In genomic region chr13:79037883-79038282, GRCm38 (mm10) we compare ENCODE assay signal across 25 mouse cellular contexts.
"Had no signal": no experiment of that assay in that cellular context is flagged by ENCODE, and none has a peak within 500 bp of the region (broad histone marks: within the 10 kb centered on the region; RNA-seq: fewer than 3 reads in every experiment).

No protein-coding gene starts in this region.

- H3K27ac ChIP-seq: embryonic facial prominence, embryonic 10.5 days; embryonic facial prominence, embryonic 12.5 days; embryonic facial prominence, embryonic 13.5 days; embryonic facial prominence, embryonic 15.5 days; forebrain, embryonic 10.5 days; forebrain, embryonic 12.5 days; forebrain, embryonic 13.5 days; forebrain, embryonic 15.5 days; gastrocnemius, adult 2 months; heart, adult 2 months had no signal

- H3K36me3 ChIP-seq: embryonic facial prominence, embryonic 10.5 days; embryonic facial prominence, embryonic 12.5 days; embryonic facial prominence, embryonic 13.5 days; embryonic facial prominence, embryonic 15.5 days; forebrain, embryonic 10.5 days; forebrain, embryonic 12.5 days; forebrain, embryonic 15.5 days had no signal

- H3K9me3 ChIP-seq: embryonic facial prominence, embryonic 10.5 days; embryonic facial prominence, embryonic 12.5 days; embryonic facial prominence, embryonic 13.5 days; embryonic facial prominence, embryonic 15.5 days; forebrain, embryonic 10.5 days; forebrain, embryonic 12.5 days; forebrain, embryonic 13.5 days; forebrain, embryonic 15.5 days had no signal

- H3K27me3 ChIP-seq: embryonic facial prominence, embryonic 12.5 days; embryonic facial prominence, embryonic 13.5 days; embryonic facial prominence, embryonic 15.5 days; forebrain, embryonic 12.5 days; forebrain, embryonic 13.5 days; forebrain, embryonic 15.5 days had no signal

- DNase-seq: cerebellum, adult 9-10 months; cerebellum, adult 9-11 months; cerebellum, postnatal 10 days; cerebellum, postnatal 14 days; cerebellum, postnatal 25 days; cerebellum, postnatal 36 days; embryo, embryonic 11 days; forebrain, postnatal 0 days; gastrocnemius, adult 2 months; gastrocnemius, postnatal 10 days; gastrocnemius, postnatal 14 days; gastrocnemius, postnatal 25 days; gastrocnemius, postnatal 36 days; heart, adult 11 months; heart, adult 18-20 months; heart, adult 2 months had no signal

- H3K4me3 ChIP-seq: embryonic facial prominence, embryonic 10.5 days; embryonic facial prominence, embryonic 12.5 days; embryonic facial prominence, embryonic 13.5 days; embryonic facial prominence, embryonic 15.5 days; erythroblast, embryonic 14.5 days; forebrain, embryonic 10.5 days; forebrain, embryonic 12.5 days; forebrain, embryonic 13.5 days; forebrain, embryonic 15.5 days; gastrocnemius, adult 2 months; heart, adult 2 months had no signal

- H3K4me1 ChIP-seq: embryonic facial prominence, embryonic 10.5 days; embryonic facial prominence, embryonic 12.5 days; embryonic facial prominence, embryonic 13.5 days; embryonic facial prominence, embryonic 15.5 days; forebrain, embryonic 10.5 days; forebrain, embryonic 12.5 days; forebrain, embryonic 13.5 days; forebrain, embryonic 15.5 days had no signal

- H3K9ac ChIP-seq: embryonic facial prominence, embryonic 12.5 days; embryonic facial prominence, embryonic 13.5 days; embryonic facial prominence, embryonic 15.5 days; forebrain, embryonic 12.5 days; forebrain, embryonic 13.5 days; forebrain, embryonic 15.5 days; forebrain, postnatal 0 days had no signal
